Mouse (Mus musculus) kidney, postnatal 14 days (tissue): ENCODE measurements at regions not wholly inside any gene's neighbourhood (a gene's known extent, or its start where the extent isn't known, plus 50 kb on each side); places are given as distances from the start of the nearest gene placed in this dataset.

ENCODE experiments used
- DNase-seq: peaks from one replicate; pipeline ENCODE4 v3.0.0; 2022; ENCODE audit warnings: mixed read lengths

- DNase-seq: no peak
These were observed 159.4 kb upstream of the 3110018I06Rik start for GRCm38 (mm10) chr12:107328986-107329385.

GRCm38 (mm10) chr12:107334366-107334765, 154.1 kb upstream of the 3110018I06Rik start:
- no peak for DNase-seq

GRCm38 (mm10) chr12:107335106-107335505, 153.3 kb upstream of the 3110018I06Rik start:
- no peak for DNase-seq

GRCm38 (mm10) chr12:107338758-107339157, 149.7 kb upstream of the 3110018I06Rik start:
- no peak for DNase-seq

GRCm38 (mm10) chr12:107356211-107356610, 132.2 kb upstream of the 3110018I06Rik start:
- no peak for DNase-seq

- DNase-seq: no peak
These were observed 131.5 kb upstream of the 3110018I06Rik start for GRCm38 (mm10) chr12:107356974-107357373.

GRCm38 (mm10) chr12:107360511-107360910, 127.9 kb upstream of the 3110018I06Rik start:
- DNase-seq: no peak

GRCm38 (mm10) chr12:107361606-107362005, 126.8 kb upstream of the 3110018I06Rik start:
- no peak for DNase-seq

GRCm38 (mm10) chr12:107362120-107362519, 126.3 kb upstream of the 3110018I06Rik start:
- DNase-seq: no peak

- DNase-seq: no peak
These were observed 116.2 kb upstream of the 3110018I06Rik start for GRCm38 (mm10) chr12:107372254-107372653.

GRCm38 (mm10) chr12:107392050-107392795, 96.2 kb upstream of the 3110018I06Rik start:
- DNase-seq: no peak

- DNase-seq: no peak
These were observed 94.0 kb upstream of the 3110018I06Rik start for GRCm38 (mm10) chr12:107394467-107394866.

GRCm38 (mm10) chr12:107404821-107405220, 83.6 kb upstream of the 3110018I06Rik start:
- DNase-seq: no peak

GRCm38 (mm10) chr12:107423923-107424322, 64.5 kb upstream of the 3110018I06Rik start:
- no peak for DNase-seq

GRCm38 (mm10) chr12:107438506-107438905, 49.9 kb upstream of the 3110018I06Rik start:
- DNase-seq: no peak
